Mouse (Mus musculus) layer of hippocampus, adult 11-12 months (tissue): Measurements from ENCODE around the gene Ociad2.

Experiments used
- DNase-seq: peaks from one replicate; pipeline ENCODE4 v3.0.0; 2022; ENCODE audit warnings: low spot score

Gene Ociad2

GRCm38 (mm10) chr5:73304507-73304906 is 36.3 kb downstream of the Ociad2 start:
- no peak for DNase-seq

DNA sequence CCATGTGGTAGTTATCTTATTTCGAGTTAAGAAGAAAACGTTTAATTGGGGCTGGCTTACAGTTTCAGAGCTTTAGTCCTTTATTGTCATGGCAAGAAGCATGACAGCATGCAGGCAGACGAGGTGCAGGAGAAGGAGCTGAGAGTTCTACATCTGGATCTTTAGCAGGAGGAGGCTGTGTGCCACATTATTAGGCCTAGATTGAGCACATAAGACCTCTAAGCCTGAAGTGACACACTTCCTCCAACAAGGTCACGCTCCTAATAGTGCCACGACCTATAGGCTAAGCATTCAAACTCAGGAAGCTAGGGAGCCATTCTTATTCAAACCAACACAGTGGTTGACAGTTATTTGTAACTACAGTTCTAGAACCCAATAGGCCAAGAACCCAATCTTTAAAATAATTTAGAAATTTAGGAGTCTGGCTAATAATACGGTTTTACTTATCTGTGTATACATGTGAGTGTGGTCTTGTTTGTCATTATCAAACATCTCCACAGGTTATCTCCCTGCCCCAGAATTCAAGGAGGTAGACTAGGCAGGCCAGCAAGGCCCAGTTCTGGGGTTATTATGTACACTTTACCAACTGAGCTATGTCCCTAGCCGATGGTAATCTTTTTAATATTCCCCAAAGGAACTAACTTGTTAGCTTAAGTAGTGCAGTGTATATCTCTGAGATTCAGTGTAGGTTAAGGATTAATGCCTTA is 39.1 kb downstream of the Ociad2 start:
- no peak for DNase-seq

DNA sequence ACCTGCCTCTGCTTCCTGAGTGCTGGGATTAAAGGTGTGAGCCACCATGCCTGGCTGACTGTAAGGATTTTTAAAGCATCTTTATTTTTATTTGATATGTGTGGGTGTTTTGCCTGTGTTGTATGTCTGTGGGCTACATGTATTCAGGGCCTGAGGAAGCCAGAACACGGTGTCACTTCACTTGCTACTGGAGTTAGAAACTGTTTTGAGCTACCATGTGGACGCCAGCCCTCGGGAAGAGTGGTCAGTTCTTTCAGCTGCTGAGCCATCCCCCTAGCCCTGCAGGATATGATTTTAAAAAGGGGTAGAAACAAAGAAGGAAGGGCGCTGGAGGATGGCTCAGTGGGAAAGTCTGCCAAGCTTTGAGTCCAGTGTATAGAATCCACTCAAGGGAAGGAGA is 44.9 kb downstream of the Ociad2 start:
- DNase-seq = no peak

DNA sequence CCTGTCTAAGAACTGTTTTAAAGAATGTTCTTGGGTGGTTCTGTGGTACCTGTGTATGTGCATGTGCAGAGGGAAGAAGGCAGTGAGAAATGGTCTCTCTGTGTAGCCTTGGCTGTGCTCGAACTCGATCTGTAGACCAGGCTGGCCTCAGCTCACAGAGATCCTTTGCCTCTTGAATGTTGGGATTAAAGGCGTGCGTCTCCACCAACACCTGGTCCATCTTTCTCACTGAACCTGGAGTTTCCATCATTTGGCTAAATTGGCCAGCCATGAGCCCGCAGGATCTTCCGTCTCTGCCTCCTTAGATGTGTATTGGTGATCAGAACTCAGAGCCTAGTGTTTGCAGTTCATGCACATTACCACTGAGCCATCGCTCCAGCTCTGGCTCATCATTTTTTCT is 45.8 kb downstream of the Ociad2 start:
- no peak for DNase-seq

GRCm38 (mm10) chr5:73293458-73293827 is 47.4 kb downstream of the Ociad2 start:
- DNase-seq = no peak

DNA sequence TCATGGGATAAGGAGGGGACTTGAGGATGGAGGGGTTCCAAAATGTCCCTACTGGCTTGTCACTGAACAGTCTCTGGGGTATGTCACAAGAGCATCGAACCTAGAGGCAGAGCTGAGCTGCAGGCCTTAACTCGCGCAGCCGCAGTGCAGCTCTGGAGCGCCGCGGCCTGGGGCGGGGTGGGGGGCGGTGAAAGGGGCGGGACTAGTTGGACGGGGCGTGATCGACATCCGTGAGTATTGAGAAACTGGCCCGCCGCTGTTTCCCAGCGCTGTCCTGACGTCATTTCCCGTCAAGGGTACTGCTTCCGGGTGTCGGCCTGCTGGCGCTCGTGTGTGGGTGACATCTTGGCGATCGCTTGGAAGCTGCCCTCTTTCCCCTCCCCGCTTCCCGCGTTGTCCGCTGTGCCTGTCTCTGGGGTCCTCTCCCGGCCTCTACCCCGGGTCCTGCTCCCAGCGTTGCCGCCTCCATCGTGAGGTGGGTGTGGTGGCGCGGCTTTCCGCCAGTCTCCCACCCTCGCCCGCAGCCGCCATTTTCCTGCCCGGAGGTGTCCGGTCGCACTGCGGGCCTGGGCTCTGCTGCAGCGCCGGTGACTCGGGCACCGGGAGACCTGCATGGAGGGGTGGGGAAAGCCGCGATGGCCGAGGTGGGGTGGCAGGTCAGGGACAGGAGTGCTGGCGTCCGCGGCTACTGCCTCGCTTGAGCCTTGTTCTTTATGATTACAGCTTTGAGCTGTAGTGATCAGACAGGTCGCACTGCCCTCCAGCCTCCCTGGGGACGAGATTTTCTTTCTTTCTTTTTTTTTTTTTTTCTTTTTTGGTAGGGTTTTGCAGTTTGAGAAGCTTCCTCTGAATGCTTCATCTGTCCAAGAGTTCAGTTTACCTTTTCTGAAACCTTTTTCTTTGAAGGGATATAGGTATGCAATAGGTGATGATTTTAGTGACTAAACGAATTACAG is 48.0 kb downstream of the Ociad2 start, which contains the start of gene Ociad1:
TSS of gene Ociad1 (plus strand) at position 283 of the 956 bp plus-strand sequence.
- DNase-seq = peak; percentile 97

- no peak for DNase-seq
These were observed 50.9 kb downstream of the Ociad2 start for GRCm38 (mm10) chr5:73289900-73290299.

GRCm38 (mm10) chr5:73286603-73287002 is 54.2 kb downstream of the Ociad2 start:
- DNase-seq = no peak

GRCm38 (mm10) chr5:73285470-73285978 is 55.3 kb downstream of the Ociad2 start:
- DNase-seq = no peak

DNA sequence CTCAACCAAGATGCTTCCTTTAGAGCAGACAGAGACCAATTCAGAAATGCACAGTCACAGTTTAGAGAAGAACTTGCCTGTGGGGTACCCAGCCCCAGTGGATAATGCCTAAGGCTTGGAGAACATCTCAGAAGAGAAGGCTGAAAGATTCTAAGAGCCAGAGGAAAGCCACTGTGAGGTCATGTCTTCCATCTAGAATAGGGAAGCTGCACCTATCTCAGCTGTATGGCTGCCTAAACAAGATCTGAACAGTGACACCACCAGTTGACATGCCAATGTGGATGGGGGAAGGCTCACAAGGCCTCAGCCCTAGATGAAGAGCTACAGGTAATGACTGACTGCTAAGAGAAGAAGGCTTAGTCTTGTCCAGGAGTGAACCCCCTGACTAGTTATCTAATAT is 56.8 kb downstream of the Ociad2 start:
- DNase-seq = no peak

DNA sequence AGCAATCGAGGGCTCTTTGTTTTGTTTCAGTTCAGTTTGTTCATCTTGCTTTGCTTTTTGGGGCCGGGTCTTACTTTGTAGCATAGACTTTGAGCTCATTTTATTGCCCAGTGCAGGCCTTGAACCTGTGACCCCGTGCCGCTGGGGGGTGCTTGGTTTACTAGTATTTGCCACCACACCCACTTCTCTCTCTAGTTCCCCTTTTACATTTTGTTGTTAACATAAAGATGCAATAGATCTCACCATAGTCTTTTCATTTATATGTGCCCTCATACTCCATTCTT is 60.3 kb downstream of the Ociad2 start:
- no peak for DNase-seq

DNA sequence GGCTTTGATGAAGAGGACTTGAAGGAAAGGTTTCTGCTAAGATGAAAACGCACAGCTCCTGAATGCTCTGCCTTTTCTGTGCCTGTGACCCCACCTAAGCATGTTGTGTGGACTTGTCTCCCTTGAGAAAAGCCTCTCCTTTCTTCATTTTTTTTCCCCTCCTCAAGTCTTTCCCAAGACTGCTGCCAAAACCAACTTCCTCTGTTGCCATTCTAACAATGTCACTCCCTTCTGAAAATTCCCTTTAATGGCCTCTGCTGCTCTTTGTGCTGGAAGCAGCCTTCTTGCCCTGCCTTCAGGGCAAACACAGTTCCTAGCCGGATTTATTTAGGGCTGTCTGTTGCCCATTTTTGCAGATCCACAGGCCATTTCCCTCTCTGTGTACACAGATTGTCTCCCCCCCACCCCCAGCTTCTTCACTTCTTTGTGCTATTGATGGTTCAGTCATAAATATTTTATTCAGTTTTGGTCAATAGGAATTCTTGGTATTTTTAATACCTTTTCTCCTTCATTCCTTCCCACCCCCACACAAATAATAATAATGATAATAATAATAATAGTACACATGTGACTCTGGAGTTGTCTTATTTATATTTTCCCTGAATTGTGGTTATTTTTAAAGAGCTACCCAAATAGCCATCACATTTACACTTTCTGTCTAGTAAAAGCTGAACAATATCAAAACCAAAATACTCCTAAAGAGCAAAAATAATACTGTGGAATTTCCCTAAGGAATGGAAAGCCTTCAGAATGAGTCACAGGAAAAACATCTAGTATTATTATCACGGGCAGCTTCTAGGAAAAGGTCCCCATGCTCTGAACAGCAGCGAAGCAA is 60.9 kb downstream of the Ociad2 start:
- DNase-seq = no peak

- DNase-seq = no peak
These were observed 61.6 kb downstream of the Ociad2 start for GRCm38 (mm10) chr5:73279190-73279589.

GRCm38 (mm10) chr5:73274941-73275340 is 65.9 kb downstream of the Ociad2 start:
- DNase-seq = no peak

DNA sequence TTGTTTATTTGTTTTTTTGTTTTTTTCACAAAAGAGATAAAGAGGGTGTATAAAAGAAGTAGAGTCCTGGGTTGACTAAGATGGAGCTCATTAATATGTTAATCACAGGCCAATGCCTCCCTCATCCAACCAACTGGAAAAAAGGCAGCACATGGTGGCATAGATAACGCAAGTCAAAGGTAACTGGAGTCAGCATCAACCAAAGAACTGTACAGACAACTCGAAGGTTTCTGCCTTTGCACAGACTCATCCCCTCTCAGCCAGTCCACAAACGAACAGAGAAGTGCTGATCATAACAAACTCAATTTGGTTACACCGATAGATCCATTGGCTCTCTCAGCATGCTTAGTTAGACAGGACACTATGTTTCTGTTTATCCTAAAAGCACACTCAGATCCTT is 67.7 kb downstream of the Ociad2 start:
- no peak for DNase-seq
